Mouse (Mus musculus) Muller cell, postnatal 12 days (primary cell): Measurements from ENCODE around the gene Myrf.
A peak's percentile ranks its signal among the peaks of the same experiment; 100 is the strongest.

Experiments used
- DNase-seq: peaks from one replicate; pipeline ENCODE4 v3.0.0-alpha.2; 2015; ENCODE audit errors: inconsistent ontology term

Myrf gene

GRCm38 (mm10) chr19:10258279-10259011, 17.9 kb upstream of the Myrf start:
- DNase-seq, result peak; percentile 71

DNA sequence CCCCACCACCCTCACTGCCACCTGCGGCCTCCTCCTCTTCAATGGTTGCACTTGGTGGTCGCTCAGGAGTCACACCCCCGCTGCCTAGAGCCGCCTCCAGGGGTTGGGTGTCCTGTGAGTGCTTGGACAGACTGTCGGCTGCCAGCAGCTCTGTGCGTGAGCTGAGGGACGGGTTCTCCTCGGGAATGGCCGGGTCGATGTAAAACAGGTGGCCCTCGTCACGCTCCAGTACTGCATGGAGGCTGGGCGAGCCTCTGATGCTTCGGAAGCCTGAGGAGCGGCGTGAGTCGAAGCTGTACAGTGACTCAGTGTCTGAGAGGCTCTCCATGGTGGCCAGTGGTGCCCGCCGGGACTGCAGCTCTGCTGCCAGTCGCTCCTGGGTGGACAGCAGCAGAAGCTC, 7.6 kb upstream of the Myrf start:
- no peak for DNase-seq

DNA sequence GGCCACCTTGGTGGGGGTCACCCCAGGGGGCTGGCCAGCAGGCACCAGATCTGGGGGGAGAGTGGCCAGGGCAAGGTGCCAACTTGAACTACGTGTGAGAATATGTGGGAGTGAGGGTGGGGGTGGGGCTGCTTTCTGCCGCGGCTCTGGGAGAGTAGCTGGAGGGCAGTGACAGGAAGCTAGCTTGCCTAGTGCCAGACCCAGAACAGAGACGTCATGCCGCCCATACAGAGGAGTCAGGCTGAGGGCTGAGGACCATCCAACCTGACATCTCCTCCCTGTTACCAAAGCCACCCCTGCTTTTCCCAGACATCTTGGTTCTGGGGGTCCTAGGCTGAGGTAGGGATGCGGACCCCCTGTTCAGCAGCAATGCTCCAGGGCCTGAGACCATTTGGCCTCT, 6.6 kb upstream of the Myrf start:
- no peak for DNase-seq

DNA sequence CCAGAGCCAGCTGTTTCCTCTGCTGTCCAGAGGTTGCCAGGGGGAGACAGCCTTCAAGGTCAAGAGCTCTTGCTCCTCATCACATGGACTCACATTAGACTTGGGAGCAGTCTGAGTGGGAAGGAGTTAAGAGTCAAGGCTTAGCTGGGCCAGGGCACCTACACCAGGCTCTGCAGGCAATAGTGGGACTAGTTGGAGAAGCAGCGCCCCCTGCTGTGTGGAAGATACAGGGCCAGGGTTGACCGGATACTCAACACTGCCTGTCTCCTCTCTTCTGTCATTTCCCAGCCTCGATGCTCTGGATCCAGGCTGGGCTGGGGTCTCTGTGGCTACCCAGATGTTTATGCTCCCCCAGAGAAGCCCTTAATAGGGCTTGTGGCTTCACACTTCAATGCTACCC, 3.6 kb upstream of the Myrf start:
- DNase-seq, result no peak

GRCm38 (mm10) chr19:10242916-10243315, 2.4 kb upstream of the Myrf start:
- no peak for DNase-seq

- DNase-seq, result no peak
Observed at GRCm38 (mm10) chr19:10239975-10240653, 434 bp downstream of the Myrf start.

DNA sequence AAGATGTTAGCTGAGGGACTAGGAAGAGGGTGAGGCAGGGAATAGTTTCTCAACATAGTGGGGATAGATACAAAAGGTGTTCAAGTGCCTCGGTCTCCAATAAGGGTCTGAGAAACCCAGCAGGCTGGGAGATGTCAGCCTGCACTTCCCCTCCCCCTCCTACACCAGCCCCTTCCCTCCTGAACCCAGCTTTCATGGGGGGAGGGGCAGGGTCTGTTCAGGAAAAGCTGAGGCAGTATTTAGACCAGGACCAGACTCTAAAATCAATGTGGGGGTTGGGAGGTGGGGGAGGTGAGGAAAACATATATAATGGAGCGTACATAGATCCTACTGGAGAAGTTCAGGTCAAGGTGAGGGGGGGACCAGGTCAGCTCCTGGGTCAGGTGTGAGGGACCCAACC, 1.1 kb downstream of the Myrf start:
- DNase-seq, result no peak

DNA sequence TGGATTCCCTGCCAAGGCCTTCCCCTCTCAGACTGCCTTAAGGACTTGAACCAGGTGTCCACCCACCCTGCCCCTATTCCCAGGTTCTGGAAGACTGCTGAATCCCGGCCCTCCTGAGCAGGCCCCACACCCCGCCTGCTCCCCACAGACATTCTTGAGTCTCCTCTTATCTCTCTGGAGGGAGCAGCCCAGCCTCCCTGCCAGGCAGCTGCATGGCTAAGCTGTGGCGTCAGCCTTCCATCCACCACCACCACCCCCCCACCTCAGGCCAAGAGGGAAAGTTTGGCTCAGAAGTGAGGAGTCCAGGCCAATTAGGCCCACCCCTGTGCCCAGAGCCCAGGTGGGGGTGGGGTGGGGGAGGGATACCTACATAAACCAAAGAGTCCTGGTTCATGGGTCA, 2.1 kb downstream of the Myrf start:
- no peak for DNase-seq

GRCm38 (mm10) chr19:10235784-10236565, 4.6 kb downstream of the Myrf start:
- no peak for DNase-seq

GRCm38 (mm10) chr19:10232327-10233017, 8.1 kb downstream of the Myrf start:
- DNase-seq, result no peak

- DNase-seq, result no peak
Observed at GRCm38 (mm10) chr19:10231871-10232270, 8.7 kb downstream of the Myrf start.

DNA sequence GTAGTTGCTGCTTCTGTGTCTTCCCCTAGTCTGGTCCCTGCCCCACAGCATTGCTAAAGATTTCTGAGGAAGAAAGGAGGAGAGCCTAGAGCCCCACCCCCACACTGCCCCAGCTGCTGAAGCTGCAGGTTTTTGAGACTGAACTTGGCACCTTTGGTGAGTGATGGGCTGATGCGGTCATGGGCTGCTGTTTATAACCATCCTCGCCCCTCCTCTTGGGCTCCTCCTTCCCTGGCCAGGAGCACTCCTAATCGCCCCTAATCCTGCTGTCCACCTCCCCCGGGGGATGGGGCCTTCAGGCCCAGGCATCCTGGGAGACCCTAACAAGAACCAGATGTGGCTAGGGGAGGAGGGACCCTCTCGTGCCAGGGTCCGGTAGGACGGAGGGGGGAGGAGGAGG, 9.5 kb downstream of the Myrf start:
- DNase-seq, result no peak

- no peak for DNase-seq
Observed at GRCm38 (mm10) chr19:10225767-10226166, 14.8 kb downstream of the Myrf start.

DNA sequence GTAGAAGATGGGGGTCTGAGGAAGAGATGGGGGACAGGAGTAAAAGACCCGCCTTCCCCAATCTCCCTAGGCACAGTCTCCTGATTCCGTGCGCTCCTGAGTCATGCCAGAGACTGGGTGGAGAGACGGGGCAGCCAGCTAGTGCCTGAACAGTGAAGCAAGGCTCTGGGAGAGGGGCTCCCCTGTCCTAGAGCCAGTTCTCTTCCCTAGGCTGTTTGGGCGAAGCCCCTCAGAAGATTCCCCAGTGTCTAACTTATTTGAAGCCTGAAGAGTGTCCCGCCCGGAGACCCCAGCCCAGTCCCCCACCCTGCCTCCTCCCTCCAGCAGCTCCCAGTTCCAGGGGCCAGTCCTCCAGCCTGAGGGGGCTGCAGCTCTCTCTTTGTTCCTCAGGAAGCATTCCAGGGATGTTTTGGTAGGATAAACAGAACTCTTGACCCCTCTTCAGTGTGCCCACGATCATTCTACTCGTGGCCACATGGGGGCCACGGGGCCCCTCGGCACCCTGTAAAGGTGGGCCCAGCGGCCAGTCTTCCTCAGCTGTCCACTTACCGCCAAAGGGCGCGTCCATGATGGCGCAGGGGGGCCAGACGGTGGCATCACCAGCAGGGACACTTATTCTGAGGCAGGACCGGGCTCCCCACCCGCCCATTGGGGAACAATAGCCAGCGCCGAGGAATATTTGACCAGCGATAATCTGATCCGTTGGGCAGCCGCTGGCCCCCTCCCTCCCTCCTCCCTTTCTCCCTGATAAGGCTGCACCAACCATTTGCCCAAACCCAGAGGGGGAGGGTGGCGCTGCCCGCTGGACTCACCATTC, 15.7 kb downstream of the Myrf start:
- DNase-seq, result no peak

DNA sequence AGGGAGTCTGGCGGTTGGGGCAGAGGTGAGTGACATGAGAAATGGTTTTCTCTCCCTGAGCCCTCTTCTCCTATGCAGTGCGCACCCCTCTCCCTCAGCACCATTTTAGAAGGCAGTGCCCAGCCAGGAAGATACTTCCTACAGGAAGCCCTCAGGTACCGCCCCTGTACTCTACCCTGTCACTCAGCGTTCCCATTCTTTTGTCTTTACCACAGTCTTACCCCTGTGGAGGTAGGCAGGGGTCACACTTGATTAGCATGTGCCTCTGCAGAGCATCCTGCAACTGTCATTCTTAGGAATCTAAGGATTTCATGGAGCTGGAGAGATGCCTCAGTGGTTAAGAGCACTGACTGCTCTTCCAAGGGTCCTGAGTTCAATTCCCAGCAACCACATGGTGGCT, 17.0 kb downstream of the Myrf start:
- DNase-seq, result no peak

DNA sequence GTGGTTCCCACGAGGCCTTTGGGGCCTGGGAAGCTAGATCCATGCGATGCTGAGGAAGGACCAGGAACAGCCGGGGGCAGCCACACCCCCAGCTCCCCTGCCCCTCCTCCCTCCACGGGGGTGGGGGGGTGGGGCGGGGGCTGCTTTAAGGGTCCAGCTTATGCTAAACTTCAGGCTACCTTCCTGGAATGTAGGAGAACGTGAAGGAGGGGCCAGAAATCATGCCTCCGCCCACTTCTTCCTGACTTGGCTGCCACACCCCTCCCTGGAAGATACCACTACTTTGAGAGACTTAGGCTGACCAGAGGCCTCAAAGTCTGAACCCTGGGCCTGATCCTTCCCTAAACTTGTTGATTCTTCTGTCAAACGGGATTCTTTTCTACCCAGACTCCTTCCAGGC, 17.9 kb downstream of the Myrf start:
- DNase-seq, result no peak

DNA sequence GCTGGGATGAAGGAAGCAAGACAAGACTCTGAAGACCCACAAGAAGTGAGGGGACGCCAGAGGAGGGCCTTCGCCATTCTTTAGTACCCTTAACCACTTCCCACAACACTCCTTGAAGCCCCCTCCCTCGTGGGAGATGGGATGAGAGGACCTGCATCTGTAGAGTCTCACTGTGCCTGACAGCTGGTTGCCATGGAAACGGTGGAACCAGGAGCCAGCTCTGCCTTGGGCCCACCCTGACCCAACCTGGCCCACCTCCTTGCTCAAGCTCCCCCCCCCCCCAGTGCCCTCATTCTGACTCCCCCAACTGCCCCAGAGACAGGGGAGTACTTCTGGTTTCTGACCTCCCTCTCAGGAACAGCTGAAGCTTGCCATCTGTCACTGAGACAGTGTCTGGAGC, 19.0 kb downstream of the Myrf start:
- DNase-seq, result no peak

DNA sequence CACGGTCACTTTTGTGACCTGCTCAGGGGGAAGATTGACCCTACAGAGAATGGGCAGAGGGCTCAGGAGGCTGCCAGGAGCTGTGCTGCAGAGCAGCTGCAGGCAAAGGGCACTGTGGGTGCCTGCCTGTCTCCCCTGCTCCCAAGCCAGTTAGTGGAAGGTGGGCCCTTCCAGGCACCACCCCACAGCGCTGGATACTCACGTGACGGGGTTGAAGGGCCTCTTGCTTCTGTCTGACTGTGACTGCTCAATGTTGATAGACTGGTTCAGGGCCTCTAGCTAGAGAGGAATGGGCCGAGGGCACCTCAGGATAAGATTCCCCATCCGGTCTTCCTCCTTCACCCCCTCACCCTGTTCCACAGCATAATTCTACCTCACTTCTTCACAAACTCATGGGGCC, 21.0 kb downstream of the Myrf start:
- DNase-seq, result no peak

DNA sequence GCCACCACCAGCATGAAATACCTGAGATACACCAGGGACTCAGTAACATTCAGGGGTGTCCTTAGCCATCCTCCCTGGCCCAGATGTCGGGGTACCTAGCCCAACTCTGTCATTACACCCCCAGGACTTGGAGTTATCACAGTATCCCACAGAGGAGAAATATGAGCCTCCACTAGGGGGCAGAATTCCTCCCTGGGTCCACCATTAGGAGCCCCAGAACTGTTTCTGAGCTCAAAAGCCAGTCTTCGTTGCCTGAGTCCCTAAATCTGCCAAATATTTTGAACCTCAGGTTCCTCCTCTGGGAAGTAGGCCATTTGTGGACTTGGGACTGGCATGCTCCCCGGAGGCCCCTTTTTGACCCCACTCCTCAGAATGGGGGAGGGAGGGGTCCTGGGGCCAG, 21.4 kb downstream of the Myrf start:
- DNase-seq, result no peak

DNA sequence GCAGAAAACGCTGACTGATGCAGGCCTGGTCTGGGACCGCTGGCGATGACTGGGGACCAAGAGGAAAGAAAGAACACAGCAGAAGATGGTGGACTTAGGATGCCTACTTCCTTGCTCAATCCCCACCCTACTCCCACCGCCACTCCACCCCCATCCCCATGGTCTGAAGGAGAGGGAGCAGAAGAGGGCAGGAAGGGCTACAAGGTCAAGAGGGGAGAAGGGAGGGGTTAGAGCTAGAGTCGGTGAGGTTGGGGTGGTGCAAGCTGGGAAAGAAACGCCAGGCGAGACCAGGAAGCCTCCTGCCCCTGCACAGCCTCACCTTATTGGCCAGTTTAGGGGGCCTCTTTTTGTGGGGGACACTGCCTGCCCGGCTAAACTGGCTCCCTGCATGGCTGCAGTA, 24.4 kb downstream of the Myrf start:
- no peak for DNase-seq

DNA sequence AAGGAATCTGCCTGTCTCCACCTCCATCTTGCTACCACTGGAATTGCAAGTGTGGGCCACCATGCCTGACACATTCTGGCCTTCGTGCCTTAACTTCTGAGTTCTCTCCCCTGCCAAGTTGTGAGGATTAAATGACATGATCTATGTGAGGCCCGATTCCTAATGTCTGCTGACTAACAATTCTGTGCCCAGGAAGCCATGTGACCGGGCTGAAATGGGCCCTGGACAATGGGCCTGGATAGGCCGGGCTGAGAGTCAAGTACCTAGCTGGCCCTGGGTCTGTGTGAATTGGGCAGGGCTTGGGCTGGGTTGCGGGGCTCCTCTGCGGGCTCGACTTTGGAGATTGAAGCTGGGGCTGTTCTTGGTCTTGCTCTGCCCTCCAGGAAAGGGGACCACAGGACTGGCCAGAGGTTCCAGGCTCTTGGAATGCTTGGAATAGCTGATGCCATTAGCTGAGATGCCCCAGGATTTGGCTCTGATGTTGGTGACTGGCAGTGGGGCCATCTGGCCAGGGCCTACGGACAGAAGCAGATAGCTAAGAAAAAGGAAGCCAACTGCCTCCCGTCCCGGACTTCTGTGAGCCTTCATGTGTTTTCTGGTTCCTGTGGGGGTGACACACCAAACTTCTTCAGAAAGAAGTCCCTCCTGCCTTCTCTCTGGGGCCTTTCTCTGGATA, 26.6 kb downstream of the Myrf start:
- DNase-seq, result no peak
